Mouse (Mus musculus) telencephalon, adult 2 months (tissue): Measurements from ENCODE around the gene Sh3kbp1.
A peak's percentile ranks its signal among the peaks of the same experiment; 100 is the strongest.
"Not testable (repeated sequence)": the region's sequence is repeated elsewhere in the genome, so short reads cannot be mapped to it uniquely, and the experiment has no call there.

Experiments
- DNase-seq: peaks from one replicate; pipeline ENCODE4 v3.0.0-alpha.2; 2011; ENCODE audit warnings: low read depth, low spot score

The Sh3kbp1 gene

DNA sequence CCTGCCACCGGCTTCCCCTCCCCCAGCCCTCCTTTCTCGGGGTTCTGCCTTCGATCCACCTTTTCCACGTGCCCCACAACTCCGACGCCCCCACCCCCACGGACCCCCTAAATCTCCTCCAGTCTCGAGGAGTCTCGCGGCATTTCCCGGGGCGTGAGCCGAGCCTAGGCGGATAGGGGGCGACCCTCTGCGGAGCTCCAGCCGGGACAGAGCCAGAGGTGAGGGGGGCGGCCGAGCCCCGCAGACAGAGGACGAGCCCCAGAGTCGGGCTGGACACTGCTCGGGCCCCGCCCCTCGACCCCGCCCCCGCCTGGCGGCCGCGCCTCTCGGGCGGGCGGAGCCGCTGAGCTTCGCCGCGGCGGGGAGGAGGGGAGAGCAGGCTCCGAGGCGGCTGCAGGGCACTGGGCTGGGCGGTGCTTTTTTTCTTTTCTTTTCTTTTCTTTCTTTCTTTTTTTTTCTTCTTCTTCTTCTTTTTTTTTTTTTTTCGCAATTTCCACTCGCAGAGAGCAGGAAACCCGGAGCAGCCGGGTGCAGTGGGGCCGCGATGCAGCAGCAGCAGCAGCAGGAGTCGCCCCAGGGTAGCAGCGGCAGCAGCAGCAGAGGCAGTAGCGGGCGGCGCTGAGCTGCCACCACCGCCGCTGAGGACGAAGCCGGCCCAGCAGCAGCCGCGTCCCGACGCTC is at the start of gene Sh3kbp1:
Gene Sh3kbp1 (plus strand): TSS at position 366 of the 681 bp plus-strand sequence.
- no peak for DNase-seq

- not testable (repeated sequence) for DNase-seq
These were observed 42.3 kb upstream of the Sh3kbp1 start for GRCm38 (mm10) chrX:159584738-159585137.

GRCm38 (mm10) chrX:159591633-159592032 is 35.4 kb upstream of the Sh3kbp1 start:
- DNase-seq, result no peak

DNA sequence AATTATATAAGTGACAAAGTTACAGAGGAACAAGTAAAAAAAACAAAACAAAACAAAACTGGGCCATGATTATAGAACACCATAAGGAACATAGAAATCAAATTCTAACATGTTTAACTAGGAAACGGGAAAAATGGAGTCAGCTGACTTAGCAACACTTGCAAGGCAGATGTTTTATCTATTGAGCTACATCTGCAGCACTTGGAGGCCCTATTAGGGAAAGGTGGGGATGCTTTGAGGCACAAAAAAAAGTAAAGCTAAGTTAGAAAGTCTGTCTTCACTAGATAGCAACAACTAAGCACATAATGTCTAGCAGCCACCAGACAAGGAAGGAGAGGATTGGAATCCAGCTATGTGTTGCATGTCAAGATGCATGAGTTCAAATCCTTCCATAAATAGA is 29.6 kb upstream of the Sh3kbp1 start:
- no peak for DNase-seq

- DNase-seq, result no peak
These were observed 22.2 kb upstream of the Sh3kbp1 start for GRCm38 (mm10) chrX:159604832-159605231.

DNA sequence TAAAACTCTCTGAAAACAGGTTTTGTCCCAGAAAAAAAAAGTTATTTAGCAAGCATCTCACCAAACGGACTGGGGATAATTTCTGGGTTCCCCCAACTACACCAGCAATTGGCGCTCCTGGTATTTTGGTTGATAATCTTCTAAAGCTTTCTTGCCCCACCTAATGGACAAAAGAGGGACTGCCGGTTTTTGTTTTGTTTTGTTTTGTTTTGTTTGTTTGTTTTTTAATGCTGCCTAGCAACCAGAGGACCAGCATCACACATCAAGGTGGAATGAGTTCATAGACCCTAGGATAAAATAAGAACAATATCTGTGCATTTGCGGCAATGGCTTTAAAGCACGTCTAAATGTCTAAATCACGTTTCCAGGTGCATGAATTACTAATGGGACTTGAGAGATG is 20.1 kb upstream of the Sh3kbp1 start:
- no peak for DNase-seq

DNA sequence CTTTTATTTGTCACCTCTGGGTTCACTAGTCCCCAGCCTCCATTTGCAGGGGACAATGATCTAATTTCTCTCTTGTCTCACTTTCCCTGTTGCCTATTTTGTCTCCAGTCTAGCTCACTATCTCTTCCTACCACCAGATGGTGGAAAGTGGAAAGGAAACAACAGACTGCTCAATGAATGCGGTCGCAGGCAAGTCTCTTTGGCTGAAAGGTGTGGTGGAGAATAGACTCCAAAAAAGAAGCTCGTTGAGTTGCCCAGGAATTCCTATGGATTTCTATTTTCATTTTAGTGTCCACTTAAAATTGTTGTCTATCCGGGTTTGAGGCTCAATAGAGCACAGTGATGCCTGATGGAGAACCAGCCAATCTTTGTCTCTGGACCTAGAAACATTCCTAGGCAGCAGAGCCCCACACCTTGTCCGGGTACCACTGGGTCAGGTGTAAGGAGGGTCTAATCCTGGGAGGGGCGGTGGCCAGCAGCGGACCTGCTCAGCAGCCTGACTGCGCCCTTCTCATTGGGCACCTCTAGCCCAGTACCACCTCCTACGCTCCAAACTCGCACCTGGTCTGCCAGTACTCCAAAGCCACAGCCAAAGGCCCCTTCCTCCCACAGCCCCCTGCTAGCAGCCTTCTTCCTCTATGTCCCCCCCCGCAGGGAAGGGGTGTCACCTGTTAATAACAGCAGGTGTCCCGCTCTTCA is 715 bp upstream of the Sh3kbp1 start:
- DNase-seq, result peak; percentile 53

- DNase-seq, result no peak
These were observed 805 bp downstream of the Sh3kbp1 start for GRCm38 (mm10) chrX:159627588-159628566.

GRCm38 (mm10) chrX:159628629-159629028 is 1.6 kb downstream of the Sh3kbp1 start:
- no peak for DNase-seq

DNA sequence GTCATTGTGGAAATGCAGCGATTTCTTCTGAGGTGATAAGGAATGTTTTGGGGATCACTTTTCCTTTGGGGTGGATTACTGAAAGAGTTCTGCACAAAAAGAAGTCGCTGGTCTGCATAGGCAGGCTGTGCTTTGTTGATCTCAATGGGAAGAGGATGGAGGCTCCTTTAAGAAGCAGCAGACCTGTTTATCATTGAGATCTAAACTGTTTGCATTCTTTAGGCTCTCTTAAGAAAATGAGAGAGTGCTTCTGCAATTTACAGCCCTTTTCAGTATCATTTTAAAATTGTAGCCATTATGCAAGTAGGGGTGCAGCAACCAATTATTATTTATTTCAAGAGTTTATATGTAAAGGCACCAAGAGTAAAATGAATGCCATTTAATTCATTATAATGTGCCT is 2.1 kb downstream of the Sh3kbp1 start:
- DNase-seq, result no peak

DNA sequence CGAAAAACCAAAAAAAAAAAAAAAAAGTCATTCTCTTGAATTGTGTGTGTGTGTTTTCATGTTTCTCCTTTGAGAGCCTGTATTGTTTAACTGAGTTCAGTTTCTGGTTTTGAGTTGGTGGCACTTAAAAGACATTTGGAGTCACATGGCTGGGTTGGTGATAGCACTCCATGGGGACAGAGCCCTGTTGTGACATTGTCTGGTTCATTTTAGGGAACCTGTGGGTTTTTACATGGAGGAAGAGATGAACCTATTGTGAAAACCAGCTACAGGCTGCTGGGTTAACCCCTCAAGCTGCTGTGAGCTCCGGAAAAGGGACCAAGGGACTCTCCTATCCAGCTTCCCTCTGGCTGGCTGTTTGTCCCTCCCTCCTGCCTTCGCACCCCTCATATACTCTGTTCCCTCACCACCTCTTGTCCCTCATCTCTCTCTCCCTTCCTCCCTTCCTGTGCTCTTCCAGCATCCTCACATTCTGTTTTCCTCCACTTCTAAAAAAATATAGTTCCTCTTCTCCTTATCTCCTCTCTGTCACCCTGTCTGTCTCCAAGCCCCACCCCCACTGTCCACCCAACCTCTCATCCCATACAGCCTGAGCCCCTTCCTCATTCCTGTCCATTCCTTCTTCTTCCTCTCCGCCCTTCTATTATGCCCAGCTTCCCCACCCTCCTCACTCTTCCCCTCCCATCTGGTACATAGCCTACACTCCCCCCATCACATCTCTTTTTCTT is 11.6 kb downstream of the Sh3kbp1 start:
- no peak for DNase-seq

DNA sequence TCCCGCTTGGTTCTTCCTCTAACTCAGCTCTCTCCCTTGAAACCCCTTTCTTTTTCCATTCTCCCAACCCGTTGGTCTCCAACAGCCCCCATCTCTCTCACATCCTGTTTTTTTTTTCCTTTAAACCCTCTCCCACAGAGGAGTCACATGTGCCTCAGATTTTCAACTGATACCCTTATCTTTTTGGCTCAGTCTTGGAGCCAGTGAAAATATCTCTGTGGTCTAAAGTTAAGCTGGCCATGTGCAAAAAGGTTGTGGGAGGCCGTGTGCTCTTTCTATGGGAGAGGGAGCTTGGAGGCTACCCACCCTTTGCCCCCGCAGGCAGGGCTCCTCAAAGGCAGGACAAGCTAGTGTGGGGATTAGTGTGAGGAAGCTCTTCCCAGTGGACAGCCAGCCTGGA is 12.9 kb downstream of the Sh3kbp1 start:
- DNase-seq, result no peak

GRCm38 (mm10) chrX:159645314-159645713 is 18.2 kb downstream of the Sh3kbp1 start:
- no peak for DNase-seq

- no peak for DNase-seq
These were observed 20.5 kb downstream of the Sh3kbp1 start for GRCm38 (mm10) chrX:159647564-159647963.

DNA sequence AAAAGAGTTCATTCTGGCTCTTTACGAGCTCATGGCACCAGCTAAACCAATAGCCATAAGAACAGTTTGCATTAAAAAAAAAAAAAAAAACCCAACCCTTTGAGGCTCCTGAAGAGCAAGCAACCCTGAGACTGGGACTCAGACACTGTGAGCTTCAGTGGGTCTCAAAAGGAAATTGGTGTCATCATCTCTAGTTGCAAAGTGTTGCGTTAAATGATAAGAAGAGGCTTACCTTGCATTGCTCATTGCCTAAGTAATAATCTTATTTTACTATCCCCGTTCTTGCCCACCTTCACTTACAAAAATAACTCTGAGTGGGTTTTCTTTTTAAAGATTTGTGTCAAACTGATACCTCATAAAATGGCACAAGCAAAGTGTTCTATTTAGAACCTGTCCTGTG is 21.5 kb downstream of the Sh3kbp1 start:
- no peak for DNase-seq

DNA sequence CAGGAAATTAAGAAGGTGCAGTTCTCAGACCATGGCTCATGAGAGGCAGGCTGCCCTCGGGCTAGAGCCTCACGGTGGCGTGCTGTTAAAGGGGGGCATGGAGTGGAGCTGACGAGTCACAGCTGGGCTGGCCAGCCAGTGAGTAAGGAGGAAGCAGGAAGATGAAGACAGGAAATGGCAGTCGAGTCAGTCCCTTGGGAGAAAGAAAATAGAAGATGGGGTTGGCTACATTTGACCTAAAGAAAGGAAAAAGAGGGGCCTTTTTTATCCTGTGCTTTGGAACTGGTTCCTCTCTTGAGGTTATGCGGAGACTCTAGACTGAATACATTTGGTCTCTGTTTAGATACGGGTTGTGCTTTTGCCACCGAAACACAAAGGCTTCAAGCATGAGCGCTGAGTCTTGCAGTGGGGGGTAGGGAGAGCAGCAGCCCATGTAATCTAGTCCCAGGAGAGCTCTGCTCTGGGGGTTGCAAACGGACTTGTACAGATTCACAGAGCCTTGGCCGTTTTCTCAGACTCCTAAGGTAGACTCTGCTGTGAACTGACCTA is 23.1 kb downstream of the Sh3kbp1 start:
- DNase-seq, result no peak

DNA sequence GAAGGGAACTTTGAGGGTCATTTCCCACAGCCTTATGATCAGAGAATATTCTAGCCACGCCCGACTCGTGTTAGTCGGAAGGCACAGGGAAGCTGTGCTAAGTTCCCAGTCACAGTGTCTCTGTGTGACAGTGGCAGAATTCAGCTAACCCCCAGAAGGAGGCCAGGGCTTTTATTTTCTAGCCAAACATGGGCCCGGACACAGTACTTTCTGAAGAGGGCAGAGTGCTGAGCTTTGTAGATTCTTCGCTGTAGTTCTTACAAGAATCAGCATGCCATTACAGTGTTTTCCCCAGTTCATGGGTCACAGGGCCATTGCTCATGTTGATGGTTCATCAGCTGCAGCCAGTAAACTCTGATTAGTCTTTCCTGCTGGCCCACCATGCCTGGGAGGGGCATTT is 23.7 kb downstream of the Sh3kbp1 start:
- DNase-seq, result no peak

GRCm38 (mm10) chrX:159671388-159671787 is 44.3 kb downstream of the Sh3kbp1 start:
- DNase-seq, result no peak

DNA sequence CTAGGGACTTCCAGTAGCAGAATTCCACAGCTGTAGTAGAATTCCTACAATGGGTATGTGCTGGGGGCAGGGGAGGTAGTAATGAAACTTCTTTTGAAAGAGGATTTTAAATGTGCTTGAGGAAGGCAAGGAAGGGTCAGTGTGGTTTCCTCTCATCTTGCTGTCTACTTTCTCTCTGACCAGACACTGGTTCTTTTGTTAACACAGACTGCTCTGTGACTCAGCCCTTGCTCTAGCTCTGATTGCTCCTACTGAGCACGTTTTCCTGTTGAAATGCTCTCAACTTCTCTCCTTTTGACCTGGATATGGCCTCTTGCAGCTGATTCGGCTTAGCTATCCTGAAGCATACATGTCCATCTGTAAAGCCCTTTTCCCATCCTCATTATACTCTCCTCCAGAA is 45.4 kb downstream of the Sh3kbp1 start:
- no peak for DNase-seq

- no peak for DNase-seq
These were observed 49.2 kb downstream of the Sh3kbp1 start for GRCm38 (mm10) chrX:159676242-159676641.
